Mouse (Mus musculus): ENCODE results near the gene Tns1. TPM values are rescaled to one million over a fixed set of nuclear protein-coding genes. Genes with fewer than 3 reads are reported as not detected.

Tns1 gene
- polyA plus RNA-seq, 1 experiment from 2014 or later: 184 TPM

DNA sequence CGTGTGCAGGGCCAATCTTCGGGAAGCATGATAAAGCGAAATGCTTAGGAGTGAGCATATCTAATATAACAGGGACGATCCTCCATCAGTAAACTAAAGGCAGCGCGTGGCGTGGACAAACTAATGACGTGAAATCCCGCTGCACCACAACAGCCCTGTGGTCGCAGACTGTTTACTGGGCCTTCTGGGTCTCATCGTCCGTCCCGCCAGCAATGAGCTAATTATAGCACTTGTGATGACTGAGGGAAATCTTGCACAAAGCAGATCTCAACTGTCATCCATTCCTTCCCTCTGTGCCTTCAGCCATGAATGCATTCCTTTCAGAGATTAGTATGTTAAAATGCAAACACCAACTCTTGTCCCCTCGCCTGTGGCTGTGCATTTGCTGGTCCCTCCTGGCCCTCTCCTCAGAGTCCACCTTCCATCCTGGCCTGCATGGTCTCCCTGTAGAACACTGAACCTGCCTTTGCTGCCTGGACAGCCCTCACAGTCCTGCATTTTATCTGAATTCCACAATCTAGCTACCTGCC lies 32.2 kb upstream of the Tns1 start:
- Histone ChIP-seq H3K4me1 (ENCODE audit: insufficient read depth, low read depth, low read length) (no peaks in the 10 kb centered on the region), H3K4me3 (ENCODE audit: low read depth, low read length) (no peak overlapping the region), H3K9me3 (ENCODE audit: low read length) (no peaks in the 10 kb centered on the region), H3K27ac (ENCODE audit: low read length) (no peak overlapping the region), H3K4me2 (replicated peaks; ENCODE audit: low read depth, low read length) (no peak overlapping the region), H3K36me3 (ENCODE audit: insufficient read depth, low read length) (no peaks in the 10 kb centered on the region), H3K9ac (replicated peaks; ENCODE audit: low read depth) (no peak overlapping the region), H3K27me3 (replicated peaks; ENCODE audit: insufficient read depth, low read length) (no peaks in the 10 kb centered on the region)
- ATAC-seq (peak; percentile 23; the same call in 1 of the 2 replicates), DNase-seq (ENCODE audit: low spot score) (peak; percentile 36)
- 59% methylated on average over 14 of the region's 14 CpGs for WGBS
- no peak for TF ChIP-seq CTCF (IDR thresholded peaks at IDR 0.05)
- TF ChIP-seq EP300 (IDR thresholded peaks at IDR 0.05): no peak

DNA sequence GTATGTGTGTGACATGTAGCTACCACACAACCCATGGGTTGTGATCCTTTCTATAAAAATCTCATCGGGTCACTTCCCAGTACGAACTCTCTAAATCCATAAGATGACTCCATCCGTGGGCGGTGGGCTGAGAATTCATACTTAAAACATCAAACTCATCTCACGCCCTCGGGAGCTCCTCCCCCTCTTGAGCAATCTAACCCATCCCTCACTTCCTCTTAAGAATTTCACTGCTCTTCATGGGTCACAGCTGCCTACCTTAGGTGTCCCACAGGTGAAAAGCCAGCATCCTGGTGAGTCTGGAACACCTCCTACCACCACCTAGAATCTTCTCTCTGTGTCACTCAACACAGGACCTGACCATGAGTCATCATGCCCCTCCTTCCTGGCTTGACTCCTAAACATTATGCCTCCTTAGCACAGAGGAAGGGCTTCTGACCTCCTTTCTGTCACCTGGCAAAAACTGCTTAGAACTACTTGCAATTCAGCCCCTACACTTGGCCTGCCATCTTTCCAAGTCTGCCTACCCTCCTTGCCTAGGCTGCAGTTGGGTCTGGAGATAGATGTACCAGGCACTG lies 31.3 kb upstream of the Tns1 start:
- Histone ChIP-seq H3K27ac (ENCODE audit: low read length) (no peak overlapping the region), H3K9ac (replicated peaks; ENCODE audit: low read depth) (no peak overlapping the region), H3K4me3 (ENCODE audit: low read depth, low read length) (no peak overlapping the region), H3K4me1 (ENCODE audit: insufficient read depth, low read depth, low read length) (no peaks in the 10 kb centered on the region), H3K4me2 (replicated peaks; ENCODE audit: low read depth, low read length) (no peak overlapping the region), H3K9me3 (ENCODE audit: low read length) (no peaks in the 10 kb centered on the region), H3K36me3 (ENCODE audit: insufficient read depth, low read length) (no peaks in the 10 kb centered on the region), H3K27me3 (replicated peaks; ENCODE audit: insufficient read depth, low read length) (no peaks in the 10 kb centered on the region)
- ATAC-seq (no peak), DNase-seq (ENCODE audit: low spot score) (no peak)
- 72% methylated on average over 6 of the region's 6 CpGs for WGBS
- TF ChIP-seq EP300 (IDR thresholded peaks at IDR 0.05) (no peak), CTCF (IDR thresholded peaks at IDR 0.05) (no peak)

DNA sequence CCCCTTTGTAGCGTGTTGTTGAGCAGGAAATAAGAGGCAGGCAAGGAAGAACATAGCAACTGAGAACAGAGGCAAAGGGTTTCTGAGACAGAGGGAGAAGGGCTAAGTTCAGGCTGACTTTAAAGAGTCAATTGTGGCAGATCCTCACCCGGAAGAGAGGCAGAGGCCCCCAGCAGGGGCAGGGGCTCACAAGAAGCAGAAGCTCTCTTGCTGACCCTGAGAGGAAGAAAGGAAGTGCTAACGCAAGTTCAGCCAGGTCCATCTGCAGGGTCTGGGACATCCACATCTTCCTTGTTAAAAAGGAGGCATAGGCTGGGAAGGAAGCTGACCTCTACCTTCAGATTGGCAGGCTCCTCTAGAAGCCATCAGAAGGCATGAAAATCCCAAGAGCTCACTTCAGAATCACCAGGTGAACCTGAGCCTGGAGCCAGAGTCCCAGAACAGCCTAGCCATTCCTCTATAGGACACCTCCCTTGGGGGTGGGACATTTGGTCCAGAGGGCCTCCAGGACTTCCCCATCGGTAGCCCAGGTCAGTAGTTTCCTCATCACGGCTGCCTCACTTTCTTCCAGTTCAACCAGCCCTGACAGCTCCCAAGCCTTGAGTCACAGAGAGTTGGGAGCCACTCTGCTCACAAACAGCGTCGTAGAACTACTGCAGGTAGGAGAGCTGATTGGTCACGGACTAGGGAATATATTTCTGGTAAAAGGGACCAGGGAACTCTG lies 29.4 kb upstream of the Tns1 start, which contains the start of gene Cxcr2:
Gene Cxcr2 (plus strand): TSS at position 529 of the 724 bp plus-strand sequence.
- H3K4me3 ChIP-seq (ENCODE audit: low read depth, low read length): no peak within 1 kb of the TSS
- no peaks in the 10 kb centered on the region for H3K4me1 ChIP-seq (ENCODE audit: insufficient read depth, low read depth, low read length)
- H3K9me3 ChIP-seq (ENCODE audit: low read length): no peaks in the 10 kb centered on the region
- no peak within 1 kb of the TSS for H3K9ac ChIP-seq (replicated peaks; ENCODE audit: low read depth)
- no peaks in the 10 kb centered on the region for H3K36me3 ChIP-seq (ENCODE audit: insufficient read depth, low read length)
- H3K27ac ChIP-seq (ENCODE audit: low read length): no peak within 1 kb of the TSS
- TF ChIP-seq CTCF (IDR thresholded peaks at IDR 0.05) (no peak), EP300 (IDR thresholded peaks at IDR 0.05) (no peak)
- H3K27me3 ChIP-seq (replicated peaks; ENCODE audit: insufficient read depth, low read length): no peaks in the 10 kb centered on the region
- H3K4me2 ChIP-seq (replicated peaks; ENCODE audit: low read depth, low read length): no peak within 1 kb of the TSS
- 58% methylated on average over 8 of the region's 8 CpGs for WGBS
- DNase-seq (ENCODE audit: low spot score) (no peak), ATAC-seq (no peak)

DNA sequence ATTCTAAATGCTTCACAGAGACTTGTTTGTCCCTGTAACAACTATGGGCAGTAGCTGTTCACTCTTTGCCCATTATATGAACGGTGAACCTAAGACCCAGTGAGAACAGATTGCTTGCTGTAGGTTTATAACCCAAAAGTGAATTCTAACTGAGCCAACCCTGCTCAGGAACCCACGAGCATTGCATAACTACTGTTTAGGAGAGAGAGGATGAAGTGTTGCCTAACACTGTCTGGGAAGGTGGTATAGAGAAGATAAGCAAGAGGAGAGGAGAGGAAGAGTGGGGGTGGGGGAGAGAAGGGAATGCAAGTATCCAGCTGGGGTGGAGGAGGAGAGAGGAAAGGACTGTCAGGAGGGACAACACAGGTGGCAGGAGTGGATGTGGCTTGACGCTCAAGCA lies 26.8 kb upstream of the Tns1 start:
- Histone ChIP-seq H3K36me3 (ENCODE audit: insufficient read depth, low read length) (no peaks in the 10 kb centered on the region), H3K27ac (ENCODE audit: low read length) (no peak overlapping the region), H3K27me3 (replicated peaks; ENCODE audit: insufficient read depth, low read length) (no peaks in the 10 kb centered on the region), H3K4me2 (replicated peaks; ENCODE audit: low read depth, low read length) (no peak overlapping the region), H3K9ac (replicated peaks; ENCODE audit: low read depth) (no peak overlapping the region), H3K4me1 (ENCODE audit: insufficient read depth, low read depth, low read length) (no peaks in the 10 kb centered on the region), H3K9me3 (ENCODE audit: low read length) (no peaks in the 10 kb centered on the region), H3K4me3 (ENCODE audit: low read depth, low read length) (no peak overlapping the region)
- ATAC-seq (no peak; the same call in 1 of the 2 replicates), DNase-seq (ENCODE audit: low spot score) (peak; percentile 20)
- 26% methylated on average over 3 of the region's 3 CpGs for WGBS
- TF ChIP-seq EP300 (IDR thresholded peaks at IDR 0.05) (no peak), CTCF (IDR thresholded peaks at IDR 0.05) (no peak)

DNA sequence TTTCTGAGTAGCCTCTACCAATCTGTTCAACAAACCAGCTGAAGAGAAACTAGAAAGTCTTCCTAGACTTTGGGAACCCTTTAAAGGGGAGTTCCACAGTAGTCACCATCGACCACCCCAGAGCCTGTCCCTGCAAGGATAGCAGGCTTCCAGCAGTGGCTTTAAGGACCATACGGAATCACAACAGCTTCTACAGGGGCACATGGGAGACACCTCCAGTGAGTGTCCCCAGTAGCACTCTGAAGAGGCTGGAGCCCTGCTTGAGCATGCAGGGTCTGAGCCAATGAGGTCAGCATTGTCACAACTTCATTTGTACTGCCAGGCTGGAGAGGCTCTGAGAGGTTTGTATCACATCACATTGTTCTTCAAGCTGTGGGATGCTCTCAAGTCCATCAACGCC lies 25.9 kb upstream of the Tns1 start:
- Histone ChIP-seq H3K4me3 (ENCODE audit: low read depth, low read length) (no peak overlapping the region), H3K36me3 (ENCODE audit: insufficient read depth, low read length) (no peaks in the 10 kb centered on the region), H3K27ac (ENCODE audit: low read length) (no peak overlapping the region), H3K9me3 (ENCODE audit: low read length) (no peaks in the 10 kb centered on the region), H3K4me2 (replicated peaks; ENCODE audit: low read depth, low read length) (no peak overlapping the region), H3K9ac (replicated peaks; ENCODE audit: low read depth) (no peak overlapping the region), H3K27me3 (replicated peaks; ENCODE audit: insufficient read depth, low read length) (no peaks in the 10 kb centered on the region), H3K4me1 (ENCODE audit: insufficient read depth, low read depth, low read length) (no peaks in the 10 kb centered on the region)
- WGBS: 84% methylated on average over 3 of the region's 3 CpGs
- TF ChIP-seq EP300 (IDR thresholded peaks at IDR 0.05): no peak
- no peak for TF ChIP-seq CTCF (IDR thresholded peaks at IDR 0.05)
- DNase-seq (ENCODE audit: low spot score) (no peak), ATAC-seq (no peak)

DNA sequence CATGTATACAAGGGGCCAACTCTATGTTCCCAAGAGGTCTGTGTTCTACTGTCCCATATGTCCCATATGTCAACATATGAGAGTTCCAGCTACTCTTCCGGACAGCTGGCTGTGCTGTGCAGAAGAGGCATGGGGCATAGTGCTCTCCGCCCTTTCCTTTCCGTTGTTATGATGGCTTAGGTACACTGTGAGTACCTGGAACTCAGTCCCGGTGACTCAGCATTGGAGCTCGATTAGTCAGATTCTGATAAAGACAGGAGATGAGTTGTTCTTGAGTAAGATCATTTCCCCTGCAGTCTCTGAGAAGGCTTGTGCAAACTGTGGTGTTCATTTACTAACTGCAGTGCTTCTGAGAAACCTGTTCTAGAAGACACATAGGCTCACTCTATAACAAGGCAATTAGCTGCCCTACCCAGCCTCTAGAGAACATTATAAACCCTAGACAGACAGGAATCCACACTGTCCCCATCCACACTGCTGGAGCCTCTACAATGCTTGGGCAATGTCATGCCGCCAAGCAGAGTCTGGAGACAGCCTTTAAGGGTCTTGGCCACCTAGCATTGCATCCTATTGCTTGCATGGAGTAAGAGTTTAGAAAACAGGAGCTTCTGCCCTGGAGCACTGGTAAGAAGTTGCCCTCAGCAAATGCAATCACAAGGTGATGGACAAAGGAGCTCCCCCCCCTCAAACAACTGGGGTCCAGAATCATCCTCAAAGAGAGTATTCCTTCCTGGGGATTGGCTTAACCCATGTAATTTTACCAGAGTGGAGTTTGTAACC lies 25.0 kb upstream of the Tns1 start:
- Histone ChIP-seq H3K4me1 (ENCODE audit: insufficient read depth, low read depth, low read length) (no peaks in the 10 kb centered on the region), H3K27ac (ENCODE audit: low read length) (no peak overlapping the region), H3K4me2 (replicated peaks; ENCODE audit: low read depth, low read length) (no peak overlapping the region), H3K36me3 (ENCODE audit: insufficient read depth, low read length) (no peaks in the 10 kb centered on the region), H3K4me3 (ENCODE audit: low read depth, low read length) (no peak overlapping the region), H3K9me3 (ENCODE audit: low read length) (no peaks in the 10 kb centered on the region), H3K27me3 (replicated peaks; ENCODE audit: insufficient read depth, low read length) (no peaks in the 10 kb centered on the region), H3K9ac (replicated peaks; ENCODE audit: low read depth) (no peak overlapping the region)
- ATAC-seq: no peak; the same call in 1 of the 2 replicates
- no peak for DNase-seq (ENCODE audit: low spot score)
- 69% methylated on average over 6 of the region's 6 CpGs for WGBS
- TF ChIP-seq EP300 (IDR thresholded peaks at IDR 0.05) (no peak), CTCF (IDR thresholded peaks at IDR 0.05) (no peak)

Data from lung, postnatal 0 days (tissue).